Mouse (Mus musculus) thymus, postnatal 36 days (tissue): ENCODE results near the gene Slc6a8.

Source experiments
- DNase-seq, 2 experiments: peaks; one replicate each; pipeline ENCODE4 v3.0.0; 2022; ENCODE audit warnings: mixed read lengths in 2 of 2

The Slc6a8 gene

GRCm38 (mm10) chrX:73672879-73673618 lies at the start of gene Slc6a8:
Slc6a8 (plus strand) TSS chrX:73673150.
- peak; percentile 32 to 37 for DNase-seq

GRCm38 (mm10) chrX:73626981-73627380 lies 46.0 kb upstream of the Slc6a8 start:
- no peak for DNase-seq

- DNase-seq: no peak
These were observed 37.5 kb upstream of the Slc6a8 start for GRCm38 (mm10) chrX:73635425-73635824.

GRCm38 (mm10) chrX:73637415-73637814 lies 35.5 kb upstream of the Slc6a8 start:
- no peak for DNase-seq

- DNase-seq: no peak
These were observed 33.7 kb upstream of the Slc6a8 start, which contains the start of gene Dusp9 for GRCm38 (mm10) chrX:73639255-73639675. Dusp9 (plus strand) TSS chrX:73639419.

GRCm38 (mm10) chrX:73639901-73640469 lies 33.0 kb upstream of the Slc6a8 start:
- DNase-seq: no peak

- no peak for DNase-seq
These were observed 27.8 kb upstream of the Slc6a8 start for GRCm38 (mm10) chrX:73645121-73645520.

- no peak for DNase-seq
These were observed 22.1 kb upstream of the Slc6a8 start for GRCm38 (mm10) chrX:73650869-73651268.

GRCm38 (mm10) chrX:73653392-73653791 lies 19.6 kb upstream of the Slc6a8 start:
- DNase-seq: no peak

- DNase-seq: peak; percentile 57 to 71
These were observed 18.8 kb upstream of the Slc6a8 start for GRCm38 (mm10) chrX:73654177-73654576.

GRCm38 (mm10) chrX:73655529-73655928 lies 17.4 kb upstream of the Slc6a8 start:
- no peak for DNase-seq

- DNase-seq: no peak
These were observed 14.6 kb upstream of the Slc6a8 start for GRCm38 (mm10) chrX:73658391-73658790.

- DNase-seq: no peak
These were observed 13.9 kb upstream of the Slc6a8 start for GRCm38 (mm10) chrX:73658936-73659574.

GRCm38 (mm10) chrX:73659575-73660283 lies 13.2 kb upstream of the Slc6a8 start, which contains the start of gene Pnck:
Pnck (minus strand) TSS chrX:73660117.
- DNase-seq: peak in 1 of 2 experiments; percentile 40

GRCm38 (mm10) chrX:73660284-73660665 lies 12.7 kb upstream of the Slc6a8 start:
- DNase-seq: no peak

GRCm38 (mm10) chrX:73663143-73663542 lies 9.8 kb upstream of the Slc6a8 start:
- no peak for DNase-seq

- peak; percentile 59 to 62 for DNase-seq
These were observed 919 bp upstream of the Slc6a8 start for GRCm38 (mm10) chrX:73672031-73672431.

- no peak for DNase-seq
These were observed 643 bp downstream of the Slc6a8 start for GRCm38 (mm10) chrX:73673619-73673967.

- DNase-seq: no peak
These were observed 1.2 kb downstream of the Slc6a8 start for GRCm38 (mm10) chrX:73673968-73674661.

- DNase-seq: no peak
These were observed 2.3 kb downstream of the Slc6a8 start for GRCm38 (mm10) chrX:73675231-73675630.

GRCm38 (mm10) chrX:73676668-73677067 lies 3.7 kb downstream of the Slc6a8 start:
- no peak for DNase-seq

- DNase-seq: no peak
These were observed 11.2 kb downstream of the Slc6a8 start for GRCm38 (mm10) chrX:73684156-73684555.

- no peak for DNase-seq
These were observed 12.0 kb downstream of the Slc6a8 start for GRCm38 (mm10) chrX:73684978-73685377.
